Mouse (Mus musculus): ENCODE data around the gene Midn.

DNA sequence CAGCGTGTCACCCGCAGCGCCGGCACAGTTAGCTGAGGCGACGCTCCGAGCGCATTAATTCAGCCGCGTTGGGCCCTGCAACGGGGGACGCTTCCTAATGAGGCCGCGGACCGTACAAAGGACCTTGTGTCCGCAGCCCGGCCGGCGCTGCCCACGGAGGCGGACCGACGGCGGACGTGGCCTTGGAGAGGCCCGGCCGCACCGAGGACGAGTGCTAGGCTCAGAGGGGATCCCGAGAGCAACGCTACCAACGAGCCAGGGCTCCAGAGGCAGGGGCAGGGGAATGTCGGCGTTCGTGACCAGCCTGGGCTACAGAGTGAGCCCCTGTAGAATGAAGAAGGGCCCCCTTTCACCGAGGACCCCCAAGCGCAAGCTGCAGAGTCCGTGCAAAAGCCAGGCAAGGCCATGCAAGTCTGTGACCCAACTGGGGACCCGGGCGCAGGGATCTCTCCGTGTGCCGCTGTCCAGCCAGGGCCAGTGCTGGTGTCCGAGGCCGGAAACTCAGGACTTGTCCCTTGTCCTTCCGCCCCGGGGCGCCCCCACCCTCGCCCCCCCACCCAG is 42.5 kb downstream of the Midn start:
- TF ChIP-seq TAL1 (IDR thresholded peaks at IDR 0.05; ENCODE audit: low read length) (no peak), GATA1 (IDR thresholded peaks at IDR 0.05; ENCODE audit: low read length) (no peak)
